Mouse (Mus musculus) 416B (cell line): ENCODE data around the gene Olfr1094.

Experiments
- DNase-seq: peaks from one replicate; pipeline ENCODE4 v3.0.0; 2011; ENCODE audit warnings: low read depth

Olfr1094 gene

DNA sequence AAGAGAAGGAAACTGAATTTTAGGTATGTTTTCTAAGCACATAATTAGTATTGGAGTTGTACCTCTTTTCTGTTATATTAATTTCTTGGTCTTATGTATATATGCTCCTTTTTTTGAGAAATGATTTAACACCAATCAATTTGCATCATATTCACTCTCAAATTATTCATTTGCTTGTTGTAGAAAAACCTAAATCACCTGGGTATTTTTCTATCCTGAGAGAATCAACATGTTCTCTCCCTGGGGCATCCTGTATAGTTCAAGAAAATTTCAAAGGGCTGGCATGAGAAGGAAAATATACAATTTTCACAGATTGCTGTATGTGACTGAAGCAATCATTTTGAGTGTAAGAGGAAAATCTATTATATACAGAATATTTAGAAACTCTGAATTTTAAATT is at the start of gene Olfr1094:
TSS of gene Olfr1094 (plus strand) at position 301 of the 400 bp plus-strand sequence.
- no peak for DNase-seq

DNA sequence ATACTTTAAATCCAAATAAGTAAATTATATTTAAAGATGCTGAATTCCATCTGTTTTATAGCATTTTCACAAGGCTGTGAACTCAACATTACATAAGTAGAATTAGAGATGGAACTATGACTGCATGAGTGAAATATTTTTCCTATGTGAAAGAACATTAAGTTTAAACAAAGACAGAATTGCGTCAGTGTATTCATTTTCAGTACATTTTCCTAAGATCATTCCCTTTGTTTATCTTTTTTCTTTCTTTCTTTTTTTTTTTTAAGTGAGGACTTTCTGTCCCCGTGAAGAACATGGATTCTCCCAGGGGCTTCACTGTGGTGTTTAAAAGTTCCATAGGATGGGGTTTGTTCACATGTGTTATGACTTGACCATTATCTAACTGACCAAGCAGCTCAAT is 42.3 kb upstream of the Olfr1094 start, which contains the start of gene Olfr1093:
TSS of gene Olfr1093 (plus strand) at position 301 of the 400 bp plus-strand sequence.
- DNase-seq, result no peak

DNA sequence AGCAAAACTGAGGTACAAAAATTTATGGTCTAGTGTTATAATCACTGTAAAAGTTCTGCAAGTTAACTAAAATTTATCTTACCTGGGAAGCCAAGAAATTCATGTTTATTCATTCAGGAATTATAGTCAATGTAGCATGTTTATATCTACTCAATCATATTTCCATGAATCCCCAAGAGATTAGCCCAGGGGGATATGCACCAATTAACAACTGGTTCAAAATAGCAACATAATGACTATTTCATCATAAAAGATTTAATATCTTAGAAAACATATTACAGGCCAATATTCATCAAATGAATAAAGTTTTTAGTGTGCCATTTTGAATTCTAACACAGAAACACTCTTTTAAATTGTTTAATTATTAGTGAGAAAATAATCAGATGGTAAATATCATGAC is 14.5 kb upstream of the Olfr1094 start, which contains the start of gene Olfr141:
TSS of gene Olfr141 (minus strand) at position 101 of the 400 bp plus-strand sequence.
- DNase-seq, result no peak

DNA sequence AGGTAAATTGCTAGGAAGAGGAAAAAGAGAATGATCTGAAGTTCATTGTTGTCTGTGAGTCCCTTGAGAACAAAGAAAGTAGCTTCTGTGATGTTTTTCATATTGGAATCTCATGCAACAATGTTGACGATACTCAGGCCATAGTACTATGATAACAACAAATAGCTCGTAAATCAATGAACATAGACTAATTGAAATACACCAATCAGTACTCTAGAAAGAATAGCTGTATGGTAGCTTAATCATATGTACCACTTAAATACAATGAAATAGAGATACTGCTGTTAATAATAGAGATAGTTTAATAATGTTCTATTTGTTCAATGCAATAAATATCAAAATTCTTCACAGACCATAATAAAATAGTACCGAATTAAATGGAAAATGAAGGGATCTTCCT is 27.1 kb downstream of the Olfr1094 start, which contains the start of gene Olfr1095:
TSS of gene Olfr1095 (minus strand) at position 101 of the 400 bp plus-strand sequence.
- DNase-seq, result no peak

DNA sequence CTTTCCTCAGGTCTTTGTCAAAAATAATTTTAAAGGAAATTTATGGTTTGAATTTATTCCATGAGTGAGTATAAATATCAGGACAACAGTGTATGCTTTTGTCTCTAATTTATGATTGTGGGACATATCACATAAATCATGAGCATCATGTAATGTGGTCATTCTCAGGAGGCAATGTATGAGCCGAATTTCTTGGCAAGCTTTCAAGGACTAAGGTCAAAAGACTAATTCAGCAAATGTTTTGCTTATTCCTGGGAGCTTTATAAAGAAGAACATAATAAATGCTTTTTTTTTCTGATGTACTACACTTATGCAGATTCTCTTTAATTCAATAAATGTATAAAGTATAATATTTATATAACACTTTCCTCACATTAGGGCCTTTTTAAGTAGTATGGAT is 50.2 kb downstream of the Olfr1094 start, which contains the start of gene Gm13723:
TSS of gene Gm13723 (minus strand) at position 101 of the 400 bp plus-strand sequence.
- DNase-seq, result no peak
